Mouse (Mus musculus): ENCODE measurements at regions not wholly inside any gene's neighbourhood (a gene's known extent, or its start where the extent isn't known, plus 50 kb on each side); places are given as distances from the start of the nearest gene placed in this dataset.
A peak's percentile ranks its signal among the peaks of the same experiment; 100 is the strongest.

- no peak for DNase-seq (ENCODE audit: low read depth)
These were observed 237.4 kb upstream of the Fbxl7 start for GRCm38 (mm10) chr15:27132761-27133160.

- no peak for DNase-seq (ENCODE audit: low read depth)
These were observed 242.2 kb upstream of the Fbxl7 start for GRCm38 (mm10) chr15:27137580-27137979.

GRCm38 (mm10) chr15:27145860-27146259, 250.5 kb upstream of the Fbxl7 start:
- no peak for DNase-seq (ENCODE audit: low read depth)

- DNase-seq (ENCODE audit: low read depth), result no peak
These were observed 265.6 kb upstream of the Fbxl7 start for GRCm38 (mm10) chr15:27160986-27161385.

- DNase-seq (ENCODE audit: low read depth), result no peak
These were observed 272.1 kb upstream of the Fbxl7 start for GRCm38 (mm10) chr15:27167484-27167883.

- DNase-seq (ENCODE audit: low read depth), result no peak
These were observed 274.5 kb upstream of the Fbxl7 start for GRCm38 (mm10) chr15:27169846-27170245.

- DNase-seq (ENCODE audit: low read depth), result no peak
These were observed 278.1 kb upstream of the Fbxl7 start for GRCm38 (mm10) chr15:27173506-27173905.

- no peak for DNase-seq (ENCODE audit: low read depth)
These were observed 282.9 kb upstream of the Fbxl7 start for GRCm38 (mm10) chr15:27178084-27178935.

- peak; percentile 5 for DNase-seq (ENCODE audit: low read depth)
These were observed 276.8 kb upstream of the Ank start for GRCm38 (mm10) chr15:27189699-27190098.

GRCm38 (mm10) chr15:27201513-27201912, 265.0 kb upstream of the Ank start:
- DNase-seq (ENCODE audit: low read depth), result no peak

GRCm38 (mm10) chr15:27204888-27205287, 261.6 kb upstream of the Ank start:
- DNase-seq (ENCODE audit: low read depth), result no peak

- DNase-seq (ENCODE audit: low read depth), result no peak
These were observed 259.0 kb upstream of the Ank start for GRCm38 (mm10) chr15:27207446-27207845.

- no peak for DNase-seq (ENCODE audit: low read depth)
These were observed 250.1 kb upstream of the Ank start for GRCm38 (mm10) chr15:27216387-27216786.

GRCm38 (mm10) chr15:27219126-27219738, 247.2 kb upstream of the Ank start:
- DNase-seq (ENCODE audit: low read depth), result no peak

- no peak for DNase-seq (ENCODE audit: low read depth)
These were observed 242.6 kb upstream of the Ank start for GRCm38 (mm10) chr15:27223610-27224511.

- no peak for DNase-seq (ENCODE audit: low read depth)
These were observed 242.0 kb upstream of the Ank start for GRCm38 (mm10) chr15:27224512-27224850.

GRCm38 (mm10) chr15:27232804-27233203, 233.7 kb upstream of the Ank start:
- DNase-seq (ENCODE audit: low read depth), result no peak

GRCm38 (mm10) chr15:27234770-27235169, 231.7 kb upstream of the Ank start:
- peak; percentile 36 for DNase-seq (ENCODE audit: low read depth)

- no peak for DNase-seq (ENCODE audit: low read depth)
These were observed 228.2 kb upstream of the Ank start for GRCm38 (mm10) chr15:27238301-27238700.

- DNase-seq (ENCODE audit: low read depth), result no peak
These were observed 220.2 kb upstream of the Ank start for GRCm38 (mm10) chr15:27246302-27246701.

GRCm38 (mm10) chr15:27258984-27259853, 207.3 kb upstream of the Ank start:
- DNase-seq (ENCODE audit: low read depth), result no peak

GRCm38 (mm10) chr15:27259854-27260191, 206.7 kb upstream of the Ank start:
- DNase-seq (ENCODE audit: low read depth), result no peak

Measured in c-Kit-positive CD71-negative TER-119-negative erythroid progenitor cells, embryonic 14.5 days (primary cell).